Mouse (Mus musculus): ENCODE data around the gene Arid1a. TPM values are rescaled to one million over a fixed set of nuclear protein-coding genes. Genes with fewer than 3 reads are reported as not detected.
A peak's percentile ranks its signal among the peaks of the same experiment; 100 is the strongest.

Gene Arid1a
- polyA plus RNA-seq, 1 experiment from 2014 or later: 32.6 TPM

GRCm38 (mm10) chr4:133671184-133671880 lies 85.2 kb downstream of the Arid1a start:
- ATAC-seq (replicated peaks; ENCODE audit: insufficient number of reproducible peaks, low FRiP score, low TSS enrichment, low read depth): no peak

GRCm38 (mm10) chr4:133669652-133670210 lies 86.8 kb downstream of the Arid1a start:
- Histone ChIP-seq H3K27me3 (ENCODE audit: control insufficient read depth, insufficient read depth, low read length) (no peaks in the 10 kb centered on the region), H3K27ac (replicated peaks; ENCODE audit: low read depth, low read length) (no peak overlapping the region), H3K9me3 (replicated peaks; ENCODE audit: control insufficient read depth, low read length) (no peaks in the 10 kb centered on the region), H3K36me3 (replicated peaks; ENCODE audit: control insufficient read depth, insufficient read depth, low read depth, low read length) (no peaks in the 10 kb centered on the region), H3K9ac (replicated peaks; ENCODE audit: low read length) (no peak overlapping the region), H3K4me1 (ENCODE audit: control insufficient read depth, insufficient read depth, low read length) (no peaks in the 10 kb centered on the region; the same call in 1 of the 2 replicates), H3K4me2 (ENCODE audit: low read depth, low read length) (no peak overlapping the region), H3K4me3 (ENCODE audit: low read depth, low read length) (no peak overlapping the region)
- DNase-seq (ENCODE audit: low spot score) (no peak), ATAC-seq (replicated peaks; ENCODE audit: insufficient number of reproducible peaks, low FRiP score, low TSS enrichment, low read depth) (no peak)
- WGBS: 69% methylated on average over 6 of the region's 6 CpGs

More at GRCm38 (mm10) chr4:133671184-133671880, 85.2 kb downstream of the Arid1a start:
- peak overlapping the region; percentile 65 for H3K4me3 ChIP-seq (ENCODE audit: low read depth, low read length)
- no peaks in the 10 kb centered on the region; the same call in 1 of the 2 replicates for H3K4me1 ChIP-seq (ENCODE audit: control insufficient read depth, insufficient read depth, low read length)
- H3K27me3 ChIP-seq (ENCODE audit: control insufficient read depth, insufficient read depth, low read length): no peaks in the 10 kb centered on the region
- H3K36me3 ChIP-seq (replicated peaks; ENCODE audit: control insufficient read depth, insufficient read depth, low read depth, low read length): no peaks in the 10 kb centered on the region
- peak overlapping the region; percentile 91 for H3K9ac ChIP-seq (replicated peaks; ENCODE audit: low read length)
- H3K9me3 ChIP-seq (replicated peaks; ENCODE audit: control insufficient read depth, low read length): no peaks in the 10 kb centered on the region
- H3K4me2 ChIP-seq (ENCODE audit: low read depth, low read length): peak overlapping the region; percentile 69
- 5% methylated on average over 13 of the region's 13 CpGs for WGBS
- DNase-seq (ENCODE audit: low spot score): peak; percentile 89
- H3K27ac ChIP-seq (replicated peaks; ENCODE audit: low read depth, low read length): peak overlapping the region; percentile 95

- WGBS: 76% methylated on average over 3 of the region's 3 CpGs
- ATAC-seq (replicated peaks; ENCODE audit: insufficient number of reproducible peaks, low FRiP score, low TSS enrichment, low read depth): no peak
- DNase-seq (ENCODE audit: low spot score): no peak
- H3K36me3 ChIP-seq (replicated peaks; ENCODE audit: control insufficient read depth, insufficient read depth, low read depth, low read length): no peaks in the 10 kb centered on the region
- H3K27me3 ChIP-seq (ENCODE audit: control insufficient read depth, insufficient read depth, low read length): no peaks in the 10 kb centered on the region
- no peak overlapping the region for H3K4me3 ChIP-seq (ENCODE audit: low read depth, low read length)
- no peaks in the 10 kb centered on the region for H3K4me1 ChIP-seq (ENCODE audit: control insufficient read depth, insufficient read depth, low read length)
- H3K27ac ChIP-seq (replicated peaks; ENCODE audit: low read depth, low read length): no peak overlapping the region
- H3K9ac ChIP-seq (replicated peaks; ENCODE audit: low read length): no peak overlapping the region
- H3K9me3 ChIP-seq (replicated peaks; ENCODE audit: control insufficient read depth, low read length): no peaks in the 10 kb centered on the region
- H3K4me2 ChIP-seq (ENCODE audit: low read depth, low read length): no peak overlapping the region
These were observed 88.0 kb downstream of the Arid1a start for GRCm38 (mm10) chr4:133668537-133668936.

GRCm38 (mm10) chr4:133666199-133666598 lies 90.4 kb downstream of the Arid1a start:
- Histone ChIP-seq H3K4me1 (ENCODE audit: control insufficient read depth, insufficient read depth, low read length) (no peaks in the 10 kb centered on the region), H3K4me3 (ENCODE audit: low read depth, low read length) (no peak overlapping the region), H3K36me3 (replicated peaks; ENCODE audit: control insufficient read depth, insufficient read depth, low read depth, low read length) (peaks cover 2% of the 10 kb centered on the region; the same call in 1 of the 2 replicates), H3K9ac (replicated peaks; ENCODE audit: low read length) (no peak overlapping the region), H3K9me3 (replicated peaks; ENCODE audit: control insufficient read depth, low read length) (no peaks in the 10 kb centered on the region), H3K4me2 (ENCODE audit: low read depth, low read length) (no peak overlapping the region), H3K27me3 (ENCODE audit: control insufficient read depth, insufficient read depth, low read length) (no peaks in the 10 kb centered on the region), H3K27ac (replicated peaks; ENCODE audit: low read depth, low read length) (no peak overlapping the region)
- DNase-seq (ENCODE audit: low spot score) (no peak), ATAC-seq (replicated peaks; ENCODE audit: insufficient number of reproducible peaks, low FRiP score, low TSS enrichment, low read depth) (no peak)
- WGBS: 86% methylated on average over 6 of the region's 6 CpGs

GRCm38 (mm10) chr4:133665118-133665517 lies 91.5 kb downstream of the Arid1a start:
- ATAC-seq (replicated peaks; ENCODE audit: insufficient number of reproducible peaks, low FRiP score, low TSS enrichment, low read depth) (no peak), DNase-seq (ENCODE audit: low spot score) (no peak)
- 64% methylated on average over 11 of the region's 11 CpGs for WGBS
- H3K36me3 ChIP-seq (replicated peaks; ENCODE audit: control insufficient read depth, insufficient read depth, low read depth, low read length): peaks cover 2% of the 10 kb centered on the region; the same call in 1 of the 2 replicates
- no peak overlapping the region for H3K9ac ChIP-seq (replicated peaks; ENCODE audit: low read length)
- H3K9me3 ChIP-seq (replicated peaks; ENCODE audit: control insufficient read depth, low read length): no peaks in the 10 kb centered on the region
- H3K4me3 ChIP-seq (ENCODE audit: low read depth, low read length): no peak overlapping the region
- H3K4me1 ChIP-seq (ENCODE audit: control insufficient read depth, insufficient read depth, low read length): peaks cover 5% of the 10 kb centered on the region; the same call in 1 of the 2 replicates
- no peaks in the 10 kb centered on the region for H3K27me3 ChIP-seq (ENCODE audit: control insufficient read depth, insufficient read depth, low read length)
- H3K4me2 ChIP-seq (ENCODE audit: low read depth, low read length): no peak overlapping the region
- H3K27ac ChIP-seq (replicated peaks; ENCODE audit: low read depth, low read length): no peak overlapping the region

GRCm38 (mm10) chr4:133662945-133663344 lies 93.6 kb downstream of the Arid1a start:
- DNase-seq (ENCODE audit: low spot score) (no peak), ATAC-seq (replicated peaks; ENCODE audit: insufficient number of reproducible peaks, low FRiP score, low TSS enrichment, low read depth) (no peak)
- WGBS: 88% methylated on average over 8 of the region's 8 CpGs
- H3K36me3 ChIP-seq (replicated peaks; ENCODE audit: control insufficient read depth, insufficient read depth, low read depth, low read length): peaks cover 2% of the 10 kb centered on the region; the same call in 1 of the 2 replicates
- H3K4me2 ChIP-seq (ENCODE audit: low read depth, low read length): no peak overlapping the region
- H3K27ac ChIP-seq (replicated peaks; ENCODE audit: low read depth, low read length): no peak overlapping the region
- H3K4me1 ChIP-seq (ENCODE audit: control insufficient read depth, insufficient read depth, low read length): peaks cover 5% of the 10 kb centered on the region; the same call in 1 of the 2 replicates
- H3K4me3 ChIP-seq (ENCODE audit: low read depth, low read length): no peak overlapping the region
- H3K9me3 ChIP-seq (replicated peaks; ENCODE audit: control insufficient read depth, low read length): no peaks in the 10 kb centered on the region
- H3K27me3 ChIP-seq (ENCODE audit: control insufficient read depth, insufficient read depth, low read length): no peaks in the 10 kb centered on the region
- no peak overlapping the region for H3K9ac ChIP-seq (replicated peaks; ENCODE audit: low read length)

GRCm38 (mm10) chr4:133662421-133662820 lies 94.1 kb downstream of the Arid1a start:
- no peaks in the 10 kb centered on the region for H3K27me3 ChIP-seq (ENCODE audit: control insufficient read depth, insufficient read depth, low read length)
- peaks cover 5% of the 10 kb centered on the region; the same call in 1 of the 2 replicates for H3K4me1 ChIP-seq (ENCODE audit: control insufficient read depth, insufficient read depth, low read length)
- no peak overlapping the region for H3K27ac ChIP-seq (replicated peaks; ENCODE audit: low read depth, low read length)
- no peak overlapping the region for H3K4me2 ChIP-seq (ENCODE audit: low read depth, low read length)
- DNase-seq (ENCODE audit: low spot score): no peak
- 89% methylated on average over 8 of the region's 8 CpGs for WGBS
- ATAC-seq (replicated peaks; ENCODE audit: insufficient number of reproducible peaks, low FRiP score, low TSS enrichment, low read depth): no peak
- H3K4me3 ChIP-seq (ENCODE audit: low read depth, low read length): no peak overlapping the region
- H3K9me3 ChIP-seq (replicated peaks; ENCODE audit: control insufficient read depth, low read length): no peaks in the 10 kb centered on the region
- H3K36me3 ChIP-seq (replicated peaks; ENCODE audit: control insufficient read depth, insufficient read depth, low read depth, low read length): peaks cover 2% of the 10 kb centered on the region; the same call in 1 of the 2 replicates
- no peak overlapping the region for H3K9ac ChIP-seq (replicated peaks; ENCODE audit: low read length)

Data from embryonic facial prominence, embryonic 11.5 days (tissue).